Mouse (Mus musculus) kidney, adult 2 months (tissue): ENCODE data around the gene Pld5.

Source experiments
- CTCF ChIP-seq: fragments of 200-500 bp; conservative IDR thresholded peaks from 2 replicates; pipeline ENCODE4 v1.5.1; 2011; ENCODE audit warnings: low read depth, mild to moderate bottlenecking, control low read depth, low read length, moderate library complexity, mixed read lengths; ENCODE audit not compliant: insufficient read depth, insufficient read length
- POLR2A ChIP-seq: fragments of 200-500 bp; IDR thresholded peaks from one replicate; pipeline ENCODE4 v1.6.1; 2011; ENCODE audit warnings: low read depth, low read length, control low read depth

DNA sequence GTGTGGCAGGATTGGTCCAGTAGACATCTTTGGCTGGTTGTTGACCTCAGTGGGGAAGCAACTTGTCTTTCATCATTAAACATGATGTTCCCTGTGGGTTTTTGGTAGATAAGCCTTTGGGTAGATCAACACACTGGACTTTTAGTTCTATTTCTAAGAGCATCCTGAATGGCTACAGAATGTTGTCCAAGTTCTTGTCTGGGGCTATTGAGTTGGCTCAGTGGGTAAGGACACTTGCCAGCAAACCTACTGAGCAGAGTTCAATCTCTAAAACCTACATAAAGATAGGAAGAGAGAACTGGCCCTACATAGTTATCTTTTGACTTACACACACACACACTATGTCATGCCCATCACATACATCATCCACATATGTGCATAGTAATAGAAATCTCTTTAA, 264.0 kb downstream of the Pld5 start:
- no peak for TF ChIP-seq CTCF
- no peak for TF ChIP-seq POLR2A
